Mouse (Mus musculus) testis, postnatal 10 days (tissue): Measurements from ENCODE around the gene Aim2.
"Not testable (repeated sequence)": the region's sequence is repeated elsewhere in the genome, so short reads cannot be mapped to it uniquely, and the experiment has no call there.

ENCODE experiments used
- DNase-seq: peaks from one replicate; pipeline ENCODE4 v3.0.0; 2021; ENCODE audit warnings: low spot score

The Aim2 gene

DNA sequence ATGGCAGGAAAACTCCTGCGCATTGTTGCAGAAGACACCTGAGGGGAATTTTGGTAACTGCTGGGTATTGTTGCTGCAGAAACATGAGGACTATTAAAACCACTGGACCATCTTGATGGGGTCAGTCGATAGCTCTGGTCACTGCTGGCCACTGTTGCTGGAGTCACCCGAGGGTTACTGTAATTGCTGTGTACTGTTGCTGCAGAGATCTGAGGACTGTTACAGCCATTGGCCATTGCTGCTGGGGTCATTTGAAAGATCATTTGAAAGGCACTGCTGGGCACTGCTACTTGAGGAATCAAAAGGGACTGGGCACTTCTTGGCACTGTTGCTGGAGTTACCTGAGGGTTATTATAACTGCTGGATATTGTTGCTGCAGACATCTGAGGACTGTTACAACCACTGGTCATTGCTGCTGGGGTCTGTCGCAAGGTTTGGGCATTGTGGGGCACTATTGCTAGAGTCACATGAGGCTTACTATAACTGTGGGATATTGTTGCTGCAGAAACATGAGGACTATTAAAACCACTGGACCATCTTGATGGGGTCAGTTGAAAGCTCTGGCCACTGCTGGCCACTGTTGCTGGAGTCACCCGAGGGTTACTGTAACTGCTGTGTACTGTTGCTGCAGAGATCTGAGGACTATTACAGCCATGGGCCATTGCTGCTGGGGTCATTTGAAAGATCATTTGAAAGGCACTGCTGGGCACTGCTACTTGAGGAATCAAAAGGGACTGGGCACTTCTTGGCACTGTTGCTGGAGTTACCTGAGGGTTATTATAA lies 129.9 kb downstream of the Aim2 start:
- not testable (repeated sequence) for DNase-seq

DNA sequence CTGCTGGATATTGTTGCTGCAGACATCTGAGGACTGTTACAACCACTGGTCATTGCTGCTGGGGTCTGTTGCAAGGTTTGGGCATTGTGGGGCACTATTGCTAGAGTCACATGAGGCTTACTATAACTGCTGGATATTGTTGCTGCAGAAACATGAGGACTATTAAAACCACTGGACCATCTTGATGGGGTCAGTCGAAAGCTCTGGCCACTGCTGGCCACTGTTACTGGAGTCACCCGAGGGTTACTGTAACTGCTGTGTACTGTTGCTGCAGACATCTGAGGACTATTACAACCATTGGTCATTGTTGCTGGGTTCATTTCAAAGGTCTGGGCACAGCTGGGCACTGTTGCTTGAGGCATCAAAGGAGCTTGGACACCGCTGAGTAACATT lies 130.5 kb downstream of the Aim2 start:
- not testable (repeated sequence) for DNase-seq

DNA sequence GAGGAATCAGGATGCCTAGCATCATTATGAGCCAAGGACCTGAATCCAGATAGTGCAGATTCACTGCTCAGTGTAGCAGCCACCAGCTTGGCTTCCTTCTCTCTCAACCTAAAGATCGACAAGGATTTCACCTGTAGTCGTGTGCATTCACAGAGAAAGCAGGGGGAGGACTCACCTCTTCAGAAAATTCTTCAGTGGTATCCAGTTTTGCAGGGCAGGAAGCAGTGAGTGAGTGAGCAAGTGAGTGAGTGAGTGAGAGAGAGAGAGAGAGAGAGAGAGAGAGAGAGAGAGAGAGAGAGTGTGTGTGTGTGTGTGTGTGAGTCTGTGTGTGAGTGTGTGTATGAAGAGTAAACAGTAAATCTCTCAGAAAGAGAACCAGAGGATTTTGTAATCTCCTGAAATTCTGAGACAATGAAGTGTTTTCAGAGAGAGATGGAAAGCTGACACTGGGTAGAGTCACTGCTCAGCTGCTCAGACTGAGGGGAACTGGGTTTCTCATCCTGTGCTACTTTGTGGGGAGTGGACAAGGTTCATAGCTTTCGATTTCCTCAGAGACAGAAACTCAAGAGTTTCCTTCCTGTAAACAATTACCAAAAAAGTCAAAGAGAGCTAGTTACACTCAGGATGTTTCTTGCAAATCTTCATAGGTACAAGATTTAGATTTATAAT lies 140.3 kb downstream of the Aim2 start, which contains the start of gene Ifi206:
Gene Ifi206, minus strand, starts transcription at position 230 of the 669 bp plus-strand sequence.
- not testable (repeated sequence) for DNase-seq

DNA sequence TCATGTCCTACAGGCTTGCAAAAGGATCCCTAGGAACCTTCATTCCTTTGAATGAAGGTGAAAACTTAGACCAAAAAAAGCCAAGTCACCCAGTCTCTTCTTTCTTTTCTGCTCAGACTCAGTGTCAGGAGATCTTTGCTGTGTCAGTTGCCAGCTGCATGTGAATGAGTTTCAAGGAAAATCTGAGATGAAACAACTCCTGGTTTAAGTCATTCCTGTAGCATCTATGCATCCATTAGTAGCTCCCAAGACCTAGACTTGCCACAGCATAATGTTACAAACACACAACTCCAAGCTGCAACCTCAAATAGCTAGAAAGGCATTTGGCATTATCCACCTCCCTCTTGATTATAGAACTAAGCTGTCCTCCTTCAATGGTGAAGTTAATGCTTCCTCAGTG lies 140.8 kb downstream of the Aim2 start:
- not testable (repeated sequence) for DNase-seq

DNA sequence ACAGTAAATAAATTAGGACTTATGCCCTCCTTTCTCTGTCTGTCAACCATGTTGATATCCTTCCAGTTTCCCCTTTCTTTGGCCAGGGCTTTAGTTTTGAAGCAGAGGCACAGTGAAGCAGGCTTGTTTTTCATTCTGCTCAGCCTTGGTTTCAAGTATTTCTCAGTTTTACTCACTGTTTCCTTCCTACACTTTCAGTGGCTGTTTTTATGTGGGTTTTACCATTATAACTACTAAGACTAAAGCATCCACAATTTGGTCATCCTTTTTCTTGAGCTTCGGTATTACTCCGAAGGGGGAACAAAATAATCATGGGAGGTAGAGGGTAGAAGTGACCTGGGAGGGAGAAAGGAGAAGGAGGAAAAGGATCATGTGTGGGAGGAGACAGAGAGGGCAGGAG lies 159.9 kb downstream of the Aim2 start:
- DNase-seq, result not testable (repeated sequence)
